Mouse (Mus musculus) thymus, postnatal 10 days (tissue): Measurements from ENCODE around the gene Boll.

Source experiments
- DNase-seq, 2 experiments: peaks; one replicate each; pipeline ENCODE4 v3.0.0; 2021; ENCODE audit warnings: low spot score in 2 of 2

Gene Boll

GRCm38 (mm10) chr1:55207561-55207960 is 155.7 kb downstream of the Boll start:
- DNase-seq = no peak

GRCm38 (mm10) chr1:55205808-55206327 is 157.4 kb downstream of the Boll start:
- no peak for DNase-seq

DNA sequence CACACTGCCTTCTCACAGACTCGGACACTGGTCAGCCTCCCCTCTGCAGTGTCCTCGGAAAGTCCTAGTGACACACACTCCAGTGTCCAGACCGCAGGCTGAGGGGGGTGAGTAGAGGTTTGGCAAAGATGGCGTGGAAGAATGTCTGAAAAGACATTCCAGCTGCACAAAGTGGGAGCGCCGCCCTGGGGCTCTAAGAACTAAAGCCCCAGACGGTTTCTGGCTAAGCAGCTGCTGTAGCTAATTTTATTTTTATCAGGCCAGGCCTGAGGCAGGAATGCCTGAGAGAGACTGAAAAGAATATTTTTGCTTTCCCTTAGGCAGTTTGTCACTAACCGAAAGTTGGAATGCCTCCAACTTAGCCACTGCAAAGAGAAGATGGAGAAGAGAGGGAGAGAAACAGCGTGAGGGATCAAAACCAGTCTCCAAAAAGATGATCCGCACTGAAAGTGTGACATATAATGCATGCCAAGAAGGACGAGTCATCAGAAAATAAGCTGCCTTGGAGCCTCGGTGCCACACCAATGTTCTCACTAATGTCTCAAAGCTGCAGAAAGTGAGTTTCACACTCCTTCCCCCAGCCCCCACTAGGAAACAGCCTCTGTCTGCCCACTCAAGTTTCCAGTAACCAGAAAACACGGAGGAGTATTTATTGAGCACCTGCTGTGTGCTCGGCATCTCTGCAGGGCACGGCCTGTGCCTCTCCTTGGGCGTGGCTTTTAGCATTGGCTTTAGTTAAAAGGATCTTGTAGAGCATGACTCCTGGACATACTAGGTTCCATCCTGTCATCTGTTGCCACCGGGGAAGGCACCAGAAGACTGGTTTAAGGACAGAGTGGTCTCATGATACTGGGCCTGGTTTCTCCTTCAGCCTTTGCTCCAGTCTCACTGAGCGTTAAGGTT is 161.2 kb downstream of the Boll start:
- DNase-seq = no peak

DNA sequence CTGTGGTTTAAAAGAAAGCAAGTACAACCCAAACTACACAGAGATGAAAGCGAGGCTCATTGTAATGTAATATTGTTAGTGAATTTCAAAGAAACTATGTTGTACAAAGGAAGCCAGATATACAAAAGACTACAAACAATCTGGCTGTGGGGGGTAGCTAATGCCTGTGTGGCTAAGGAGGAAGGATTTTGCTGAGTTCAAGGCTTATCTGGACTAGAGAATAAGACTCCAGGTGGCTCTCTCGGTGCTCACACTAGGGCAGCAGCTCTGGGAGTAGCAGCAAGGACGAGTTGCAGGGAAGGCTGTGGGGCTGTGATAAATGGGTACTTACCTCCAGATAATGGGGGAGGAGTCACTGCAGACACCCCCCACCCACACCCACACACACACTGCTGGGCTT is 164.6 kb downstream of the Boll start:
- no peak for DNase-seq
